Mouse (Mus musculus) heart, adult 2 months (tissue): ENCODE results near the gene Prrt1.

Experiments used
- CTCF ChIP-seq: fragments of 200-600 bp; IDR thresholded peaks from 2 replicates; pipeline ENCODE4 v1.8.1; 2022; ENCODE audit warnings: antibody characterized with exemption, mild to moderate bottlenecking, moderate library complexity
- EP300 ChIP-seq: fragments of 200-500 bp; IDR thresholded peaks from 2 replicates; pipeline ENCODE4 v1.6.1; 2011; ENCODE audit warnings: low read depth, low read length, control low read depth; ENCODE audit not compliant: insufficient read depth
- POLR2A ChIP-seq: fragments of 200-500 bp; IDR thresholded peaks from 2 replicates; pipeline ENCODE4 v1.6.1; 2011; ENCODE audit warnings: mild to moderate bottlenecking, low read depth, low read length, control low read depth; ENCODE audit not compliant: insufficient read depth

DNA sequence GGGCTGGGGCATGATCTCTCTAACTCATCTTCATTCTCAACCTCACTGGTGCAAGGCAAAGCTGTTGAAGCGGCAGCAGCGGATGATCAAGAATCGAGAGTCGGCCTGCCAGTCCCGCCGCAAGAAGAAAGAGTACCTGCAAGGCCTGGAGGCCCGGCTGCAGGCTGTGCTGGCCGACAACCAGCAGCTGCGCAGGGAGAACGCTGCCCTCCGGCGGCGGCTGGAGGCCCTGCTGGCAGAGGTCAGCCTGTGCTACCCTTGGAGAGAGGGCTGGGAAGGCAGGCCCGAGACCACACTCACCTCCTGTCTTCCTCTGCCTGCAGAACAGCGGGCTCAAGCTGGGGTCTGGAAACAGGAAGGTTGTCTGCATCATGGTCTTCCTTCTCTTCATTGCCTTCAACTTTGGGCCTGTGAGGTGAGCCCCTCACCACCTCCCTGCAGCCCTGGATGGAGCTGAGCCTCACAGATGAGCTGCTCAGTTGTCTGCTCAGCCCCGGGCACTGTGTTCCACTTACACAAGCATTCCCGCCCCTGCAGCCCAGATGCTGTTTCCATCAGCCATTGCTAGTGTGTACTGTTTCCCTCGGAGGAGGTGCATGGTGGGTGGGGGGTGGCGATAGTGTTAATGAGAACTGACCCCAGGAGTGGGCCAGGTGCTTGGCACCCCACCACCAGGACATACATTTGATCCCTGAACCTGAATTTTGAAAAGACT is 22.3 kb downstream of the Prrt1 start:
- peak; percentile 69 for TF ChIP-seq CTCF
- TF ChIP-seq POLR2A: no peak
- no peak for TF ChIP-seq EP300
